Mouse (Mus musculus) embryonic facial prominence, embryonic 14.5 days (tissue): ENCODE data around the gene Metrnl. TPM values are rescaled to one million over a fixed set of nuclear protein-coding genes. Genes with fewer than 3 reads are reported as not detected.

ENCODE experiments used
- ATAC-seq: fragments of 200-750 bp; cut with Nextera tagmentation; 2 replicates; pipeline ENCODE4 v1.8.0; 2017; ENCODE audit warnings: low read depth, moderate number of reproducible peaks, moderate TSS enrichment
- DNase-seq: peaks from one replicate; pipeline ENCODE4 v3.0.0-alpha.2; 2015; ENCODE audit warnings: low spot score
- H3K27ac ChIP-seq: fragments of 300-500 bp; sonication (generic); replicated peaks from 2 replicates; pipeline ENCODE4 v1.5.1; 2014; ENCODE audit warnings: low read depth, mild to moderate bottlenecking, low read length, moderate library complexity
- H3K27me3 ChIP-seq: fragments of 300-500 bp; sonication (generic); replicated peaks from 2 replicates; pipeline ENCODE4 v1.6.1; 2014; ENCODE audit warnings: low read length; ENCODE audit not compliant: control insufficient read depth, insufficient read depth
- H3K36me3 ChIP-seq: fragments of 300-500 bp; sonication (generic); 2 replicates; pipeline ENCODE4 v1.6.1; 2014; ENCODE audit warnings: low read length, mixed read lengths; ENCODE audit not compliant: control insufficient read depth, insufficient read depth
- H3K4me1 ChIP-seq: fragments of 300-500 bp; sonication (generic); 2 replicates; pipeline ENCODE4 v1.6.1; 2014; ENCODE audit warnings: antibody characterized with exemption, low read length; ENCODE audit not compliant: control insufficient read depth, insufficient read depth
- H3K4me2 ChIP-seq: fragments of 300-500 bp; sonication (generic); 2 replicates; pipeline ENCODE4 v1.6.1; 2014; ENCODE audit warnings: low read depth, mild to moderate bottlenecking, low read length, moderate library complexity, mixed read lengths
- H3K4me3 ChIP-seq: fragments of 300-500 bp; sonication (generic); 2 replicates; pipeline ENCODE4 v1.5.1; 2014; ENCODE audit warnings: low read depth, mild to moderate bottlenecking, low read length
- H3K9ac ChIP-seq: fragments of 300-500 bp; sonication (generic); 2 replicates; pipeline ENCODE4 v1.6.1; 2014; ENCODE audit warnings: low read depth, mild to moderate bottlenecking, low read length, moderate library complexity, mixed read lengths
- H3K9me3 ChIP-seq: fragments of 300-500 bp; sonication (generic); 2 replicates; pipeline ENCODE4 v1.6.1; 2016; ENCODE audit warnings: low read length; ENCODE audit not compliant: control insufficient read depth
- WGBS: fragments of 180-500 bp; shearing (Covaris S2); extraction: QIAGEN DNeasy Blood & Tissue Kit; methylation state at CpG from one replicate; pipeline ENCODE4 v1.1.7; 2014; 5-methylcytosine and 5-hydroxymethylcytosine counted together
- polyA plus RNA-seq: library from polyadenylated mRNA; unstranded; fragments of >200 nt; fragmentation: Nextera tagmentation; extraction: Ambion mirVana; gene quantifications from 2 replicates; pipeline ENCODE4 v1.2.1, GENCODE M21; 2014

Gene Metrnl
- polyA plus RNA-seq, 1 experiment from 2014 or later: 58.0 TPM

DNA sequence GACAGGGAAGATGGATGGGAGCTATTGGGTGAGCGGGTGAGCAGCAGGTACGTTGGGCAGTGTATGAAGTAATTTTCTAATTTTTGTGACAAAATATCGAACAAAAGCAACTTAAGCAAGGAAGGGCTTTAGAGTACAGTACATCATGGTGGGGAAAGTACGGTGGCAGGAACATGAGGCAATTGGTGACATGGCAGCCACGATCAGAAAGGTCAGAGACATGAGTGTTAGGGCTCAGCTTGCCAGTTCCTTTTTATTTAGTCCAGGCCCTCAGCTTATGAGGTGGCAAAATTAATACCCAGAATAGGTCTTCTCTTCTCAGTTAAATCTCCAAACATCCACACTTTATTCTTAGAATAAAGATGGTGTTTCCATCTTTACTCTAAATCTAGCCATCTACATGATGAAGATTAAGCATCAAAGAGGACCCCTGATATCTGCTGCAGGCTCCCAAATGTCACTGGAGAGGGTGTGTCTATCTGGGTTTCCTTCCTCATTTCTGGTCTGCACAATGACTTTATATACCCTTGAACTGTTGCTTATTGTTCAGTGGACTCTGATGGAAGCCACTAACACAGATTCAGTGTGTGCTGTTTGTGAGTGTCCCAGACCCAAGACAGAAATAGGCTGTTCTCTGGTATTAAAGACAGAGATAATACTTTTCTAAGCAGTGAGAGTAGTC, 46.8 kb downstream of the Metrnl start:
- no peak overlapping the region for H3K4me2 ChIP-seq
- WGBS: 88% methylated on average over 5 of the region's 5 CpGs
- H3K9me3 ChIP-seq: no peaks in the 10 kb centered on the region
- no peak overlapping the region for H3K27ac ChIP-seq
- no peak overlapping the region for H3K4me3 ChIP-seq
- 0 out of 2 replicates have a peak, but pooled peaks cover 4% of the 10 kb centered on the region for H3K4me1 ChIP-seq
- DNase-seq (no peak), ATAC-seq (no peak)
- H3K36me3 ChIP-seq: no peaks in the 10 kb centered on the region
- H3K9ac ChIP-seq: no peak overlapping the region
- H3K27me3 ChIP-seq: no peaks in the 10 kb centered on the region

Other genes with a start within 250 kb of the Metrnl start
- gene Tbcd, start 249.6 kb upstream of the Metrnl start, polyA plus RNA-seq: 38.8 and 40.3 TPM in 2 replicates
- gene Zfp750, start 182.2 kb upstream of the Metrnl start, polyA plus RNA-seq: 9.9 and 12.4 TPM in 2 replicates
- 6.8 and 8.5 TPM in 2 replicates for gene B3gntl1, start 28.4 kb upstream of the Metrnl start, polyA plus RNA-seq
- gene Ptchd3, start 128.7 kb downstream of the Metrnl start, polyA plus RNA-seq: 0.08 TPM in 1 of 2 replicates, not detected in the other